Mouse (Mus musculus) heart, postnatal 0 days (tissue): ENCODE results near the gene Gm5244. TPM values are rescaled to one million over a fixed set of nuclear protein-coding genes. Genes with fewer than 3 reads are reported as not detected.

Source experiments
- ATAC-seq: fragments of 200-750 bp; cut with Nextera tagmentation; 2 replicates; pipeline ENCODE4 v1.8.0; 2017; ENCODE audit warnings: low read depth, moderate number of reproducible peaks, moderate library complexity; ENCODE audit not compliant: insufficient read depth
- DNase-seq: peaks from one replicate; pipeline ENCODE4 v3.0.0-alpha.2; 2016; ENCODE audit warnings: low spot score
- H3K27ac ChIP-seq: fragments of 300-500 bp; sonication (generic); 2 replicates; pipeline ENCODE4 v1.5.1; 2014; ENCODE audit warnings: low read depth, mild to moderate bottlenecking
- H3K27me3 ChIP-seq: fragments of 300-500 bp; sonication (generic); 2 replicates; pipeline ENCODE4 v1.6.1; 2014; ENCODE audit warnings: low read length, mixed read lengths; ENCODE audit not compliant: control insufficient read depth, insufficient read depth
- H3K36me3 ChIP-seq: fragments of 300-500 bp; sonication (generic); replicated peaks from 2 replicates; pipeline ENCODE4 v1.6.1; 2014; ENCODE audit warnings: low read length, mixed read lengths; ENCODE audit not compliant: control insufficient read depth, insufficient read depth
- H3K4me1 ChIP-seq: fragments of 300-500 bp; sonication (generic); 2 replicates; pipeline ENCODE4 v1.6.1; 2014; ENCODE audit warnings: antibody characterized with exemption; ENCODE audit not compliant: control insufficient read depth, insufficient read depth
- H3K4me2 ChIP-seq: fragments of 300-500 bp; sonication (generic); 2 replicates; pipeline ENCODE4 v1.6.1; 2014; ENCODE audit warnings: low read depth, mild to moderate bottlenecking, low read length, moderate library complexity
- H3K4me3 ChIP-seq: fragments of 300-500 bp; sonication (generic); 2 replicates; pipeline ENCODE4 v1.5.1; 2014; ENCODE audit warnings: low read depth, low read length
- H3K9ac ChIP-seq: fragments of 300-500 bp; sonication (generic); replicated peaks from 2 replicates; pipeline ENCODE4 v1.6.1; 2014; ENCODE audit warnings: low read depth, low read length, mixed read lengths
- H3K9me3 ChIP-seq: fragments of 300-500 bp; sonication (generic); replicated peaks from 2 replicates; pipeline ENCODE4 v1.6.1; 2016; ENCODE audit warnings: low read length; ENCODE audit not compliant: control insufficient read depth
- CTCF ChIP-seq: IDR thresholded peaks from 2 replicates; pipeline ENCODE4 v1.5.1; 2016; ENCODE audit warnings: antibody characterized with exemption, control low read depth, low read depth
- EP300 ChIP-seq: IDR thresholded peaks from 2 replicates; pipeline ENCODE4 v1.6.1; 2016; ENCODE audit warnings: antibody characterized with exemption, low read depth
- WGBS: fragments of 180-500 bp; shearing (Covaris S2); extraction: QIAGEN DNeasy Blood & Tissue Kit; methylation state at CpG from one replicate; pipeline ENCODE4 v1.1.7; 2014; 5-methylcytosine and 5-hydroxymethylcytosine counted together
- polyA plus RNA-seq: library from polyadenylated mRNA; unstranded; fragments of >200 nt; fragmentation: Nextera tagmentation; extraction: Ambion mirVana; gene quantifications from 2 replicates; pipeline ENCODE4 v1.2.1, GENCODE M21; 2015
- total RNA-seq: library from RNA; depleted of rRNA; stranded (reverse); fragments of >200 nt; gene quantifications from 2 replicates; pipeline ENCODE4 v1.2.3, GENCODE M21; 2014; ENCODE audit warnings: low replicate concordance; rRNA removed

Gene Gm5244
- total and polyA plus RNA-seq, 2 experiments from 2014 or later, result not detected

- no peak overlapping the region for H3K4me3 ChIP-seq
- H3K9me3 ChIP-seq, result no peaks in the 10 kb centered on the region
- H3K27ac ChIP-seq, result no peak overlapping the region
- H3K27me3 ChIP-seq, result no peaks in the 10 kb centered on the region
- ATAC-seq, result no peak
- no peaks in the 10 kb centered on the region for H3K36me3 ChIP-seq
- WGBS, result 65% methylated on average over 1 of the region's 1 CpGs
- H3K9ac ChIP-seq, result no peak overlapping the region
- no peak for DNase-seq
- H3K4me2 ChIP-seq, result no peak overlapping the region
- H3K4me1 ChIP-seq, result no peaks in the 10 kb centered on the region
- TF ChIP-seq CTCF, result no peak
- no peak for TF ChIP-seq EP300
These were observed 8.0 kb upstream of the Gm5244 start for GRCm38 (mm10) chr19:12838507-12838906.

GRCm38 (mm10) chr19:12856983-12857382, 10.5 kb downstream of the Gm5244 start, which contains the start of gene Olfr1444:
Olfr1444 (plus strand) TSS chr19:12857283.
- WGBS, result 33% methylated on average over 1 of the region's 1 CpGs
- ATAC-seq (no peak), DNase-seq (no peak)
- H3K27ac ChIP-seq, result no peak within 1 kb of the TSS
- no peak within 1 kb of the TSS for H3K4me3 ChIP-seq
- no peak within 1 kb of the TSS for H3K9ac ChIP-seq
- no peaks in the 10 kb centered on the region for H3K36me3 ChIP-seq
- H3K27me3 ChIP-seq, result no peaks in the 10 kb centered on the region
- H3K4me1 ChIP-seq, result no peaks in the 10 kb centered on the region
- H3K4me2 ChIP-seq, result no peak within 1 kb of the TSS
- TF ChIP-seq EP300 (no peak), CTCF (no peak)
- no peaks in the 10 kb centered on the region for H3K9me3 ChIP-seq

GRCm38 (mm10) chr19:12883555-12883954, 37.1 kb downstream of the Gm5244 start, which contains the start of gene Olfr1445:
Olfr1445 (plus strand) TSS chr19:12883855.
- Histone ChIP-seq H3K4me3 (no peak within 1 kb of the TSS), H3K9ac (no peak within 1 kb of the TSS), H3K4me1 (no peaks in the 10 kb centered on the region), H3K27ac (no peak within 1 kb of the TSS), H3K9me3 (no peaks in the 10 kb centered on the region), H3K4me2 (no peak within 1 kb of the TSS), H3K27me3 (no peaks in the 10 kb centered on the region), H3K36me3 (no peaks in the 10 kb centered on the region)
- TF ChIP-seq CTCF (no peak), EP300 (no peak)
- no peak for DNase-seq
- WGBS, result 70% methylated on average over 2 of the region's 2 CpGs
- no peak for ATAC-seq

GRCm38 (mm10) chr19:12893424-12893823, 46.9 kb downstream of the Gm5244 start, which contains the start of gene Olfr1446:
Olfr1446 (minus strand) TSS chr19:12893524.
- WGBS, result 60% methylated on average over 1 of the region's 1 CpGs
- Histone ChIP-seq H3K9ac (no peak within 1 kb of the TSS), H3K27ac (no peak within 1 kb of the TSS), H3K9me3 (0 out of 2 replicates have a peak, but pooled peaks cover 2% of the 10 kb centered on the region), H3K4me1 (no peaks in the 10 kb centered on the region), H3K27me3 (no peaks in the 10 kb centered on the region), H3K36me3 (no peaks in the 10 kb centered on the region), H3K4me3 (no peak within 1 kb of the TSS), H3K4me2 (no peak within 1 kb of the TSS)
- TF ChIP-seq CTCF, result no peak
- no peak for TF ChIP-seq EP300
- ATAC-seq (no peak), DNase-seq (no peak)

Other genes starting within 250 kb of the Gm5244 start
- not detected in 2 replicates for gene Gm4952, start 246.7 kb upstream of the Gm5244 start, total RNA-seq
- gene Gm4952, start 246.7 kb upstream of the Gm5244 start, polyA plus RNA-seq, result 0.14 TPM in 1 of 2 replicates, not detected in the other
- gene Glyat, start 213.4 kb upstream of the Gm5244 start, total RNA-seq, result not detected in 2 replicates
- gene Glyat, start 213.4 kb upstream of the Gm5244 start, polyA plus RNA-seq, result not detected in 2 replicates
- gene Olfr1442, start 176.2 kb upstream of the Gm5244 start, total RNA-seq, result not detected in 2 replicates
- gene Olfr1442, start 176.2 kb upstream of the Gm5244 start, polyA plus RNA-seq, result not detected in 2 replicates
- gene Olfr1443, start 168.6 kb upstream of the Gm5244 start, total RNA-seq, result not detected in 2 replicates
- not detected in 2 replicates for gene Olfr1443, start 168.6 kb upstream of the Gm5244 start, polyA plus RNA-seq
- gene Keg1, start 150.9 kb upstream of the Gm5244 start, total RNA-seq, result not detected in 2 replicates
- gene Keg1, start 150.9 kb upstream of the Gm5244 start, polyA plus RNA-seq, result not detected in 2 replicates
- gene Cntf, start 81.0 kb upstream of the Gm5244 start, total RNA-seq, result 1.2 TPM in 1 of 2 replicates, not detected in the other
- gene Cntf, start 81.0 kb upstream of the Gm5244 start, polyA plus RNA-seq, result 0.98 and 1.2 TPM in 2 replicates
- 43.6 and 48.2 TPM in 2 replicates for gene Zfp91, start 50.6 kb upstream of the Gm5244 start, total RNA-seq
- 8.6 and 9.5 TPM in 2 replicates for gene Zfp91, start 50.6 kb upstream of the Gm5244 start, polyA plus RNA-seq
- 0.27 and 1.3 TPM in 2 replicates for gene Lpxn, start 50.5 kb upstream of the Gm5244 start, total RNA-seq
- 0.89 and 1.0 TPM in 2 replicates for gene Lpxn, start 50.5 kb upstream of the Gm5244 start, polyA plus RNA-seq
- not detected in 2 replicates for gene Olfr1444, start 10.6 kb downstream of the Gm5244 start, total RNA-seq
- not detected in 2 replicates for gene Olfr1444, start 10.6 kb downstream of the Gm5244 start, polyA plus RNA-seq
- gene Olfr1445, start 37.2 kb downstream of the Gm5244 start, total RNA-seq, result not detected in 2 replicates
- gene Olfr1445, start 37.2 kb downstream of the Gm5244 start, polyA plus RNA-seq, result not detected in 2 replicates
- not detected in 2 replicates for gene Olfr1446, start 46.8 kb downstream of the Gm5244 start, total RNA-seq
- not detected in 2 replicates for gene Olfr1446, start 46.8 kb downstream of the Gm5244 start, polyA plus RNA-seq
- gene Olfr1447, start 57.1 kb downstream of the Gm5244 start, total RNA-seq, result not detected in 2 replicates
- not detected in 2 replicates for gene Olfr1447, start 57.1 kb downstream of the Gm5244 start, polyA plus RNA-seq
- gene Olfr1448, start 77.7 kb downstream of the Gm5244 start, total RNA-seq, result not detected in 2 replicates
- not detected in 2 replicates for gene Olfr1448, start 77.7 kb downstream of the Gm5244 start, polyA plus RNA-seq
- not detected in 2 replicates for gene Olfr1449, start 84.2 kb downstream of the Gm5244 start, total RNA-seq
- gene Olfr1449, start 84.2 kb downstream of the Gm5244 start, polyA plus RNA-seq, result not detected in 2 replicates
- not detected in 2 replicates for gene Olfr1450, start 103.6 kb downstream of the Gm5244 start, total RNA-seq
- gene Olfr1450, start 103.6 kb downstream of the Gm5244 start, polyA plus RNA-seq, result not detected in 2 replicates
- gene Olfr1451, start 148.3 kb downstream of the Gm5244 start, total RNA-seq, result not detected in 2 replicates
- gene Olfr1451, start 148.3 kb downstream of the Gm5244 start, polyA plus RNA-seq, result not detected in 2 replicates
- gene Olfr1453, start 181.6 kb downstream of the Gm5244 start, total RNA-seq, result not detected in 2 replicates
- gene Olfr1453, start 181.6 kb downstream of the Gm5244 start, polyA plus RNA-seq, result not detected in 2 replicates
- not detected in 2 replicates for gene Olfr1454, start 213.9 kb downstream of the Gm5244 start, total RNA-seq
- not detected in 2 replicates for gene Olfr1454, start 213.9 kb downstream of the Gm5244 start, polyA plus RNA-seq